Mouse (Mus musculus) CD4-positive, CD25-positive, alpha-beta regulatory T cell, adult 4 months (primary cell): ENCODE data around the gene Olfr1231. TPM values are rescaled to one million over a fixed set of nuclear protein-coding genes. Genes with fewer than 3 reads are reported as not detected.

Source experiments
- ATAC-seq: one replicate; pipeline ENCODE4 v1.8.0; 2017
- polyA plus RNA-seq, 2 experiments: library from polyadenylated mRNA; unstranded; fragments of 100-300 nt; shearing (Covaris generic); gene quantifications; one replicate each; pipeline ENCODE4 v1.2.1; 2017

Gene Olfr1231
- polyA plus RNA-seq, result not detected

DNA sequence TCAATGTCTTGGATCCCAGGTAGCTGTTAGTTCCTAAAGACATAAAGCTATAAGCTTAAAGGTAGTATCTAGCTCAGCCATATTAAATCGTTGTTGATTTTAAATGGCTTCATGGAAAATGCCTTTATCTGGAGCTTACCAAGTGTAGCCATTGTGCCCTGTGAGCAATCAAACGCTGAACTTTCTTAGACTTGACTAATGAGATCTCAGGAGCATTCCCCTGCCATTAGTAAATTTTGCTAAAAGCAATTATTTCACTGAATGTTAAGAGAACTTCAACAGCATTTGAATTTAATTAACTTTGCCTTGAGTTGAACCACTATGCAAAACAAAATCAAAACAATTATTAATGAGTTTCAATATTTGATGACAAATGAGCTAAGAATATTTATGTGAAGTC is at the start of gene Olfr1231:
Gene Olfr1231, minus strand, starts transcription at position 101 of the 400 bp plus-strand sequence.
- no peak for ATAC-seq

GRCm38 (mm10) chr2:89342298-89342697 is 35.4 kb upstream of the Olfr1231 start, which contains the start of gene Olfr1233:
Gene Olfr1233, minus strand, starts transcription at chr2:89342398.
- ATAC-seq, result no peak

DNA sequence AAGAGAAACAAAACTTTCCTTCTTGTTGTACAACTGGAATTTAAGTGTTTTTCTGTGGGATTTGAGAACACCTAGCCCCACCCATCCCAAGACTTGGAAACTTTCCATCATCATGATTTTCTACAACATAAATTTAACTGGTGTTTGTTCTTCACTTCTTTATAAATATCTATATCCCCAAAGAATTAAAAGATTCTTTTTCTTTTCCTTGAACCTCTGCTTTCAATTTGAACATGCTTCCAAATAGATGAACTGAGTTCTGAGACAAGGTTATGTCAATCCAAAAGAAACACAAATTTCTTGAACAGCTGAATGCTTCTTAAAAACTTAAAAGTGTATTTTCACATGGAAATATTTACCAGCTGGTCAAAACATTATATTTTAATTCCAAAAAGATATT is 22.7 kb upstream of the Olfr1231 start, which contains the start of gene Olfr1232:
Gene Olfr1232, minus strand, starts transcription at position 101 of the 400 bp plus-strand sequence.
- no peak for ATAC-seq

DNA sequence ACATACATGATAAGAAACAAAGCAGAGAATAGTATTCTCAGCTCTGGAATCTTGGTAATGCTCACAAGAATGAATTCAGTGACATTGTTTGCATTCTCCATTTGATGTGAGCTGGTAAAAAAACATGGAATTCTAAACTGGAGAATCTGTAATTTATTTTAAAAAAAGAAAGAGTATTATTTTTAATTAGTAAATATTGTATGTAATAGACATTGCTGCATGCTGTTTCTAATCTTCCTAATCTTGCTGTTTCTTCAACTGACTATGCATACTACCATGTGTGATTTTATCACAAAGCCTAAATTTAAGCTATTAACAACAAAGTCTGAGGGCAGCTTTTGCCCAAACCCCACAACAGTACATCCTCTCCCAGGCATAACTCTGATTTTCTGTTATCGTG is 9.7 kb downstream of the Olfr1231 start, which contains the start of gene Olfr1230:
Gene Olfr1230, minus strand, starts transcription at position 101 of the 400 bp plus-strand sequence.
- ATAC-seq, result no peak

DNA sequence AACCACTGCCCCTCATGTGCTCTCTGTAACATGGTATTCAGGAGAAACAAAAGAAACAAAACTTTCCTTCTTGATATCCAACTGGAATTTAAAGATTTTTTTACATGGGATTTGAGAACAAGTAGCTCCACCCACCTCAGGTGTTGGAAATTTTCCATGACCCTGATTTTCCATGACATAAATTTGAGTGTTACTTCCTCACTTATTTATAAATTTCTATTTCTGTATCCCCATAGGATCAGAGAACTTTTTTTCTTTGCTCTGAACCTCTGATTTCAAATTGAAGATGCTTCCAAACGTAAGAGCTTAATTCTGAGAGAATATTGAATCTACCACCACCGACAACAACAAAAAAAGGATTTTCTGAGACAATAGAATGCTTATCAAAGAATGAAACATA is 19.0 kb downstream of the Olfr1231 start, which contains the start of gene Olfr1229:
Gene Olfr1229, minus strand, starts transcription at position 101 of the 400 bp plus-strand sequence.
- no peak for ATAC-seq

DNA sequence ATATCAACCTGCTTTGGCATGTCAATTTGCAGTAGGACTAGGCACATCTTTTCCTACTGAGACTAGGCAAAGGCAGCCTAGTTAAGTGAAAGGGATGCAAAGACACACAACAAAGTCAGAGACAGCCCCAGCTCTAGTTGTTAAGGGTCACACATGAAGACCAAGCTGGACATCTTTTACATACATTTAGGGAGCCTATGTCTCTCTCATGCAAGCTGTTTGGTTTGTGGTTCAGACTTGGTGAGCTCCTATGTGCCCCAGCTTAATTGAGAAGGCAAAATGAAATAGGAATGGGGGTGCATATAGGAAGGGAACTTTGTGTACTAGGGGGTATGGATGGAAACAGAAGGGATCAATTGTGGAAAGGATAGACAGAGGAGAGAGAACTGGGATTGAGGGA is 52.9 kb downstream of the Olfr1231 start, which contains the start of gene Olfr1228:
Gene Olfr1228, minus strand, starts transcription at position 101 of the 400 bp plus-strand sequence.
- ATAC-seq, result no peak

Other genes starting within 250 kb of the Olfr1231 start
- gene Olfr1218, start 245.9 kb downstream of the Olfr1231 start, polyA plus RNA-seq, result not detected
- gene Olfr1219, start 223.6 kb downstream of the Olfr1231 start, polyA plus RNA-seq, result not detected
- under 1 TPM in 1 of 2 experiments, not detected in 1; 0.08 TPM for gene Olfr1220, start 200.2 kb downstream of the Olfr1231 start, polyA plus RNA-seq
- not detected for gene Olfr1221, start 189.8 kb downstream of the Olfr1231 start, polyA plus RNA-seq
- gene Olfr1222, start 174.0 kb downstream of the Olfr1231 start, polyA plus RNA-seq, result not detected
- gene Olfr1223, start 155.5 kb downstream of the Olfr1231 start, polyA plus RNA-seq, result not detected
- not detected for gene Olfr1224-ps1, start 143.0 kb downstream of the Olfr1231 start, polyA plus RNA-seq
- under 1 TPM in 1 of 2 experiments, not detected in 1; 0.08 TPM for gene Olfr1225, start 132.4 kb downstream of the Olfr1231 start, polyA plus RNA-seq
- not detected for gene Olfr1226, start 107.0 kb downstream of the Olfr1231 start, polyA plus RNA-seq
- not detected for gene Olfr1228, start 53.0 kb downstream of the Olfr1231 start, polyA plus RNA-seq
- not detected for gene Olfr1229, start 19.1 kb downstream of the Olfr1231 start, polyA plus RNA-seq
- gene Olfr1230, start 9.8 kb downstream of the Olfr1231 start, polyA plus RNA-seq, result not detected
- not detected for gene Olfr1232, start 22.6 kb upstream of the Olfr1231 start, polyA plus RNA-seq
- not detected for gene Olfr1233, start 35.3 kb upstream of the Olfr1231 start, polyA plus RNA-seq
- gene Olfr1234, start 57.8 kb upstream of the Olfr1231 start, polyA plus RNA-seq, result not detected
- gene Olfr1238, start 102.6 kb upstream of the Olfr1231 start, polyA plus RNA-seq, result not detected
- gene Olfr1239, start 113.3 kb upstream of the Olfr1231 start, polyA plus RNA-seq, result not detected
- gene Olfr1240, start 135.9 kb upstream of the Olfr1231 start, polyA plus RNA-seq, result not detected
- not detected for gene Olfr1241, start 180.1 kb upstream of the Olfr1231 start, polyA plus RNA-seq
- gene Olfr1242, start 191.3 kb upstream of the Olfr1231 start, polyA plus RNA-seq, result not detected
- not detected for gene Olfr1243, start 224.4 kb upstream of the Olfr1231 start, polyA plus RNA-seq